Mouse (Mus musculus) embryonic facial prominence, embryonic 13.5 days (tissue): ENCODE data around the gene Acsbg2. TPM values are rescaled to one million over a fixed set of nuclear protein-coding genes. Genes with fewer than 3 reads are reported as not detected.
"Not testable (repeated sequence)": the region's sequence is repeated elsewhere in the genome, so short reads cannot be mapped to it uniquely, and the experiment has no call there.

ENCODE experiments used
- ATAC-seq: fragments of 200-750 bp; cut with Nextera tagmentation; 2 replicates; pipeline ENCODE4 v1.8.0; 2017; ENCODE audit warnings: low read depth; ENCODE audit not compliant: insufficient number of reproducible peaks, insufficient read depth, low FRiP score, low TSS enrichment
- H3K27ac ChIP-seq: fragments of 300-500 bp; sonication (generic); 2 replicates; pipeline ENCODE4 v1.5.1; 2015; ENCODE audit warnings: moderate library complexity, mild to moderate bottlenecking, inconsistent platforms
- H3K27me3 ChIP-seq: fragments of 300-500 bp; sonication (generic); 2 replicates; pipeline ENCODE4 v1.6.1; 2015; ENCODE audit warnings: mild to moderate bottlenecking, inconsistent platforms
- H3K36me3 ChIP-seq: fragments of 300-500 bp; sonication (generic); 2 replicates; pipeline ENCODE4 v1.6.1; 2015; ENCODE audit warnings: mild to moderate bottlenecking, inconsistent platforms
- H3K4me1 ChIP-seq: fragments of 300-500 bp; sonication (generic); 2 replicates; pipeline ENCODE4 v1.6.1; 2015; ENCODE audit warnings: inconsistent platforms
- H3K4me2 ChIP-seq: fragments of 300-500 bp; sonication (generic); 2 replicates; pipeline ENCODE4 v1.6.1; 2015; ENCODE audit warnings: moderate library complexity, mild to moderate bottlenecking, inconsistent platforms
- H3K4me3 ChIP-seq: fragments of 300-500 bp; sonication (generic); 2 replicates; pipeline ENCODE4 v1.5.1; 2015; ENCODE audit warnings: mild to moderate bottlenecking, inconsistent platforms
- H3K9ac ChIP-seq: fragments of 300-500 bp; sonication (generic); 2 replicates; pipeline ENCODE4 v1.6.1; 2015; ENCODE audit warnings: mild to moderate bottlenecking, inconsistent platforms
- H3K9me3 ChIP-seq: fragments of 300-500 bp; sonication (generic); 2 replicates; pipeline ENCODE4 v1.6.1; 2016; ENCODE audit warnings: inconsistent platforms
- WGBS: fragments of 180-500 bp; shearing (Covaris S2); methylation state at CpG from one replicate; pipeline ENCODE4 v1.1.7; 2015; ENCODE audit warnings: mixed read lengths; 5-methylcytosine and 5-hydroxymethylcytosine counted together
- polyA plus RNA-seq: library from polyadenylated mRNA; unstranded; fragments of >200 nt; fragmentation: Nextera tagmentation; extraction: Ambion mirVana; gene quantifications from 2 replicates; pipeline ENCODE4 v1.2.1, GENCODE M21; 2015

The Acsbg2 gene
- not detected in 2 replicates for polyA plus RNA-seq

DNA sequence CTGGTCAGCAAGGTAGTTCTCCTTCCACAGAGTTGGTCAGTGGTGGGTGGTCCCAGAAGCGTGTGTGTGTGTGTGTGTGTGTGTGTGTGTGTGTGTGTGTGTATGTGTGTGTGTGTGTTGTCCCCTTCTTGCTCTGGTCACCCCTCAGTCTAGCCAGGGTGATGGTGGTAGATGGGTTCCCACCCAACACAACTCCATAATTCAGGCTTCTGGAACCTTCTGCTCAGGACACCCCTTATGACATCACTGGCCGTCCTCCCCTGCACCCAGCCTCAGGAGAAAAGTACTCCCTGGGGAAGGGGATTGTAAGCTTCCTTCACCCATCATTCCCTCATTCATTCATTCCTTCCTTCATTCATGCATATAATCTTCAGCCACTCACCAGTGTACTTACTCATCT, at the start of gene Acsbg2:
TSS of gene Acsbg2 (minus strand) at position 211 of the 400 bp plus-strand sequence.
- Histone ChIP-seq H3K27ac (no peak within 1 kb of the TSS), H3K4me3 (no peak within 1 kb of the TSS), H3K4me1 (no peaks in the 10 kb centered on the region), H3K36me3 (no peaks in the 10 kb centered on the region), H3K9me3 (no peaks in the 10 kb centered on the region), H3K4me2 (no peak within 1 kb of the TSS), H3K9ac (no peak within 1 kb of the TSS), H3K27me3 (no peaks in the 10 kb centered on the region)
- ATAC-seq: no peak
- WGBS: 94% methylated on average over 2 of the region's 2 CpGs

GRCm38 (mm10) chr17:56919725-56920124, 45.5 kb upstream of the Acsbg2 start:
- peaks cover 80% of the 10 kb centered on the region for H3K36me3 ChIP-seq
- no peak overlapping the region for H3K9ac ChIP-seq

GRCm38 (mm10) chr17:56917166-56917565, 42.9 kb upstream of the Acsbg2 start:
- Histone ChIP-seq H3K4me3 (no peak overlapping the region), H3K4me2 (no peak overlapping the region), H3K36me3 (peaks cover 88% of the 10 kb centered on the region), H3K27me3 (no peaks in the 10 kb centered on the region), H3K9ac (no peak overlapping the region), H3K27ac (no peak overlapping the region), H3K4me1 (no peaks in the 10 kb centered on the region), H3K9me3 (no peaks in the 10 kb centered on the region)
- no peak for ATAC-seq
- 94% methylated on average over 2 of the region's 2 CpGs for WGBS

More at GRCm38 (mm10) chr17:56919725-56920124, 45.5 kb upstream of the Acsbg2 start:
- no peaks in the 10 kb centered on the region for H3K27me3 ChIP-seq
- no peak overlapping the region for H3K4me3 ChIP-seq
- H3K4me2 ChIP-seq: no peak overlapping the region
- H3K27ac ChIP-seq: no peak overlapping the region
- ATAC-seq: no peak
- 85% methylated on average over 3 of the region's 3 CpGs for WGBS
- no peaks in the 10 kb centered on the region for H3K4me1 ChIP-seq
- H3K9me3 ChIP-seq: no peaks in the 10 kb centered on the region

GRCm38 (mm10) chr17:56913444-56913843, 39.2 kb upstream of the Acsbg2 start:
- no peak overlapping the region for H3K27ac ChIP-seq
- H3K4me1 ChIP-seq: no peaks in the 10 kb centered on the region
- H3K27me3 ChIP-seq: no peaks in the 10 kb centered on the region
- no peak for ATAC-seq
- no peak overlapping the region for H3K4me2 ChIP-seq
- peaks cover 86% of the 10 kb centered on the region for H3K36me3 ChIP-seq
- H3K9me3 ChIP-seq: no peaks in the 10 kb centered on the region
- H3K4me3 ChIP-seq: no peak overlapping the region
- no peak overlapping the region for H3K9ac ChIP-seq

- Histone ChIP-seq H3K9ac (no peak overlapping the region), H3K27me3 (no peaks in the 10 kb centered on the region), H3K4me3 (no peak overlapping the region), H3K9me3 (no peaks in the 10 kb centered on the region), H3K36me3 (peaks cover 86% of the 10 kb centered on the region), H3K4me1 (no peaks in the 10 kb centered on the region), H3K27ac (no peak overlapping the region), H3K4me2 (no peak overlapping the region)
- ATAC-seq: no peak
- 91% methylated on average over 3 of the region's 3 CpGs for WGBS
These were observed 38.8 kb upstream of the Acsbg2 start for GRCm38 (mm10) chr17:56913023-56913422.

GRCm38 (mm10) chr17:56909764-56910163, 35.5 kb upstream of the Acsbg2 start:
- not testable (repeated sequence) for ATAC-seq, H3K9ac ChIP-seq, H3K4me1 ChIP-seq, H3K9me3 ChIP-seq, H3K4me3 ChIP-seq, H3K4me2 ChIP-seq, H3K27ac ChIP-seq, H3K27me3 ChIP-seq
- peaks cover 93% of the 10 kb centered on the region for H3K36me3 ChIP-seq
- 92% methylated on average over 2 of the region's 2 CpGs for WGBS

- no peaks in the 10 kb centered on the region for H3K27me3 ChIP-seq
- H3K36me3 ChIP-seq: peaks cover 92% of the 10 kb centered on the region
- no peak overlapping the region for H3K9ac ChIP-seq
- ATAC-seq: no peak
- no peak overlapping the region for H3K27ac ChIP-seq
- 86% methylated on average over 9 of the region's 9 CpGs for WGBS
- no peak overlapping the region for H3K4me2 ChIP-seq
- no peaks in the 10 kb centered on the region for H3K9me3 ChIP-seq
- no peaks in the 10 kb centered on the region for H3K4me1 ChIP-seq
- H3K4me3 ChIP-seq: no peak overlapping the region
These were observed 33.6 kb upstream of the Acsbg2 start for GRCm38 (mm10) chr17:56907887-56908286.

GRCm38 (mm10) chr17:56907096-56907495, 32.8 kb upstream of the Acsbg2 start:
- no peak overlapping the region for H3K4me2 ChIP-seq
- H3K4me1 ChIP-seq: no peaks in the 10 kb centered on the region
- H3K27me3 ChIP-seq: no peaks in the 10 kb centered on the region
- H3K9me3 ChIP-seq: no peaks in the 10 kb centered on the region
- WGBS: 88% methylated on average over 5 of the region's 5 CpGs
- H3K36me3 ChIP-seq: peaks cover 95% of the 10 kb centered on the region
- H3K9ac ChIP-seq: no peak overlapping the region
- no peak overlapping the region for H3K4me3 ChIP-seq
- H3K27ac ChIP-seq: no peak overlapping the region
- no peak for ATAC-seq

- H3K9me3 ChIP-seq: no peaks in the 10 kb centered on the region
- no peak overlapping the region for H3K27ac ChIP-seq
- no peak overlapping the region for H3K4me3 ChIP-seq
- peaks cover 96% of the 10 kb centered on the region for H3K36me3 ChIP-seq
- H3K4me1 ChIP-seq: no peaks in the 10 kb centered on the region
- no peak for ATAC-seq
- no peaks in the 10 kb centered on the region for H3K27me3 ChIP-seq
- no peak overlapping the region for H3K4me2 ChIP-seq
- no peak overlapping the region for H3K9ac ChIP-seq
- 86% methylated on average over 3 of the region's 3 CpGs for WGBS
These were observed 31.9 kb upstream of the Acsbg2 start for GRCm38 (mm10) chr17:56906166-56906565.

DNA sequence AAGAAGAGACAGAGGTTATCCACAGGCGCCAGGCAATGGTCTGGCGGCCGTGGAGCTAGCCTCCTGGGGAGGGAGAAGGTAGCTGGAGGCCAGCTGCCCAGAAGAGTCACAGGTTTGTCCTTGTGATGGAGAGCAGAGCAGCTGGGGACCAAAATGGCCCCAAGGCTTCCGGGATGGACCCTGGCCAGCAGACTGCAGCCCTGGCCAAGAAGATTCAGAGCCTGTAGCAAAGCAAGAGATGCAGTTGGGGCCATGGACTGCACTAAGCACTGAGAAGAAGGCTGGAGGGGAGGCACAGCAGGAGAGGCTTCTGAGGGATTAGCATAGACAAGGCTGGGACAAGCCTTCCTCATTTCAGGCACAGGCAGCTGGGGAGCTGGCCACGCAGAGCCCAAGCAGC, 28.5 kb upstream of the Acsbg2 start:
- ATAC-seq: no peak
- 87% methylated on average over 5 of the region's 5 CpGs for WGBS
- no peaks in the 10 kb centered on the region for H3K27me3 ChIP-seq
- H3K27ac ChIP-seq: no peak overlapping the region
- H3K36me3 ChIP-seq: peaks cover 98% of the 10 kb centered on the region
- H3K4me2 ChIP-seq: no peak overlapping the region
- no peaks in the 10 kb centered on the region for H3K9me3 ChIP-seq
- H3K9ac ChIP-seq: no peak overlapping the region
- no peak overlapping the region for H3K4me3 ChIP-seq
- no peaks in the 10 kb centered on the region for H3K4me1 ChIP-seq

GRCm38 (mm10) chr17:56897630-56898195, 23.5 kb upstream of the Acsbg2 start:
- ATAC-seq: peak; percentile 28; the same call in 1 of the 2 replicates
- Histone ChIP-seq H3K4me2 (no peak overlapping the region), H3K9me3 (no peaks in the 10 kb centered on the region), H3K9ac (no peak overlapping the region), H3K36me3 (peaks cover 99% of the 10 kb centered on the region), H3K4me3 (no peak overlapping the region), H3K27me3 (no peaks in the 10 kb centered on the region), H3K4me1 (no peaks in the 10 kb centered on the region), H3K27ac (no peak overlapping the region)
- WGBS: 77% methylated on average over 7 of the region's 7 CpGs

DNA sequence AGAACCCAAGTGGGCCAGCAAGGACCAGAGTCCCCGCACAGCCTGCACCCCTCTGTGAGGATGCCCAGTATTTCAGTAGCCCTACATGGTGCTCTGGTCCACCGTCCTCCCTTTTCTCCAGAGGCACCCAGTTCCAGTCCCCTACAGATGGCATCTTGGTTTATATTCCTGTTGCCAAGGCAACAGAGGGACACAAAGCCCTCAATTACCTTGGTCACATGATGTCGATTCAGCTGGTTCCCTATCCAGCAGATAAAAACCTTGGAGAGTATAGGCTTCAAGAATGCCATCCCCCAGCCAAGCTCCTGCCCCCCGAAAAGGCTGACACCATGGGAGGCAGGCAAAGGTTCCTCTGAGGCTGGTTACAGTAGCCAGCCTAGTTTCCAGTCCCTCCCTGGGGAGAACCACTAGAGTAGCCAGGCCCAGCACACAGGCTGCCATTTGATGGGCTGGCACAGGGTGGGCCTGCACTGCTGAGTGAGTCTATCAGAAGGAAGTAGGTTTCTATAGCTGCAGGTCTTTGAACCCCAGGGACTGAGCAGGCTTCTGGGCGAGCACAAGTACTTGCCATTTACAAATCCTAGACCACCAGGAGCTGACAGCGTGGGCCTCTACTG, 22.4 kb upstream of the Acsbg2 start:
- H3K4me1 ChIP-seq: no peaks in the 10 kb centered on the region
- peaks cover 99% of the 10 kb centered on the region for H3K36me3 ChIP-seq
- no peak overlapping the region for H3K4me3 ChIP-seq
- H3K9me3 ChIP-seq: no peaks in the 10 kb centered on the region
- no peak overlapping the region for H3K4me2 ChIP-seq
- 88% methylated on average over 6 of the region's 6 CpGs for WGBS
- H3K27me3 ChIP-seq: no peaks in the 10 kb centered on the region
- no peak overlapping the region for H3K9ac ChIP-seq
- no peak overlapping the region for H3K27ac ChIP-seq
- no peak for ATAC-seq
